In genomic region chr2:125356068-125356467, GRCm38 (mm10) we compare ENCODE assay signal across 17 mouse cellular contexts.
DNase-seq lines count a peak whose midpoint lies in the region; ATAC-seq and TF ChIP-seq lines count a peak whose summit lies in the region.
"Had no signal": no experiment of that assay in that cellular context is flagged by ENCODE, and none has a peak within 500 bp of the region (broad histone marks: within the 10 kb centered on the region; RNA-seq: fewer than 3 reads in every experiment).

No protein-coding gene starts in this region.

- intact Hi-C loops in heart, adult 2 months (cut with DNase I): loop anchor here (5.0 kb wide), 1 partner anchor 151 kb away; the partner anchor contains the start of genes Fbn1 and Gm9913

- ATAC-seq in lung, embryonic 14.5 days (ENCODE audit: insufficient read depth): peak; percentile 68
- peak; percentile 44; the same call in 1 of the 2 replicates for ATAC-seq in embryonic facial prominence, embryonic 14.5 days (ENCODE audit: low read depth)
- ATAC-seq in stomach, embryonic 15.5 days (ENCODE audit: insufficient read depth, low FRiP score, low read depth): no peak
- ATAC-seq: forebrain, embryonic 13.5 days; liver, postnatal 0 days; midbrain, embryonic 13.5 days had no signal

- no peak for TF ChIP-seq CTCF in heart, adult 2 months (IDR thresholded peaks at IDR 0.05)
- no peak for TF ChIP-seq CTCF in lung, embryonic 14.5 days (IDR thresholded peaks at IDR 0.05; ENCODE audit: low read depth)

- peak overlapping the region; percentile 60 for H3K27ac ChIP-seq in heart, adult 2 months
- peak overlapping the region; percentile 47; the same call in 1 of the 2 replicates for H3K27ac ChIP-seq in lung, embryonic 14.5 days (ENCODE audit: low read depth)
- H3K27ac ChIP-seq in embryonic facial prominence, embryonic 14.5 days (replicated peaks; ENCODE audit: low read depth, low read length): no peak overlapping the region
- peak overlapping the region; percentile 68 for H3K27ac ChIP-seq in stomach, embryonic 15.5 days
- H3K27ac ChIP-seq: embryonic facial prominence, embryonic 12.5 days; forebrain, embryonic 13.5 days; hindbrain, embryonic 12.5 days; limb, embryonic 13.5 days; midbrain, embryonic 13.5 days had no signal

- no peaks in the 10 kb centered on the region for H3K27me3 ChIP-seq in heart, adult 2 months (ENCODE audit: control insufficient read depth, insufficient read depth, low read length)
- H3K27me3 ChIP-seq in lung, embryonic 14.5 days (ENCODE audit: insufficient read depth, low read length): no peaks in the 10 kb centered on the region
- no peaks in the 10 kb centered on the region for H3K27me3 ChIP-seq in embryonic facial prominence, embryonic 14.5 days (replicated peaks; ENCODE audit: control insufficient read depth, insufficient read depth, low read length)
- no peaks in the 10 kb centered on the region for H3K27me3 ChIP-seq in stomach, embryonic 15.5 days (replicated peaks)
- H3K27me3 ChIP-seq: embryonic facial prominence, embryonic 12.5 days; forebrain, embryonic 13.5 days; hindbrain, embryonic 12.5 days; limb, embryonic 13.5 days; midbrain, embryonic 13.5 days had no signal

- H3K9ac ChIP-seq in heart, adult 2 months (ENCODE audit: low read depth, low read length): no peak overlapping the region
- H3K9ac ChIP-seq in lung, embryonic 14.5 days: no peak overlapping the region
- H3K9ac ChIP-seq in embryonic facial prominence, embryonic 14.5 days (ENCODE audit: low read depth, low read length): no peak overlapping the region
- H3K9ac ChIP-seq in stomach, embryonic 15.5 days: no peak overlapping the region
- H3K9ac ChIP-seq: embryonic facial prominence, embryonic 12.5 days; forebrain, embryonic 13.5 days; hindbrain, embryonic 12.5 days; limb, embryonic 13.5 days; liver, postnatal 0 days; midbrain, embryonic 13.5 days had no signal

- H3K36me3 ChIP-seq in heart, adult 2 months (ENCODE audit: control insufficient read depth, insufficient read depth, low read length): peaks cover 16% of the 10 kb centered on the region
- H3K36me3 ChIP-seq in lung, embryonic 14.5 days (ENCODE audit: insufficient read depth): peaks cover 38% of the 10 kb centered on the region
- peaks cover 58% of the 10 kb centered on the region for H3K36me3 ChIP-seq in embryonic facial prominence, embryonic 14.5 days (ENCODE audit: control insufficient read depth, insufficient read depth, low read length)
- H3K36me3 ChIP-seq in stomach, embryonic 15.5 days: 0 out of 2 replicates have a peak, but pooled peaks cover 2% of the 10 kb centered on the region

- no peak overlapping the region for H3K4me3 ChIP-seq in heart, adult 2 months
- H3K4me3 ChIP-seq in lung, embryonic 14.5 days (ENCODE audit: low read depth, low read length): no peak overlapping the region
- H3K4me3 ChIP-seq in embryonic facial prominence, embryonic 14.5 days (ENCODE audit: low read depth, low read length): no peak overlapping the region
- H3K4me3 ChIP-seq in stomach, embryonic 15.5 days (replicated peaks): no peak overlapping the region
- H3K4me3 ChIP-seq: embryonic facial prominence, embryonic 12.5 days; forebrain, embryonic 13.5 days; hindbrain, embryonic 12.5 days; limb, embryonic 13.5 days; midbrain, embryonic 13.5 days had no signal

- no peak for TF ChIP-seq EP300 in heart, adult 2 months (IDR thresholded peaks at IDR 0.05; ENCODE audit: insufficient read depth, low read depth, low read length)

- no peaks in the 10 kb centered on the region for H3K79me2 ChIP-seq in heart, adult 2 months (replicated peaks; ENCODE audit: control insufficient read depth, insufficient read depth, low read length)

- DNase-seq in heart, adult 2 months: no peak
- DNase-seq in heart, adult 8-10 months (ENCODE audit: low spot score): no peak
- no peak for DNase-seq in lung, embryonic 14.5 days
- DNase-seq in lung, postnatal 25 days (ENCODE audit: low spot score): no peak
- DNase-seq in embryonic facial prominence, embryonic 14.5 days (ENCODE audit: low spot score): no peak
- DNase-seq in cerebellum, adult 8-10 months: no peak
- DNase-seq: adrenal gland, postnatal 25 days; cerebellum, postnatal 25 days; kidney, adult 2 months; layer of hippocampus, postnatal 36 days; liver, postnatal 0 days had no signal

- 61% methylated on average over 5 of the region's 5 CpGs for WGBS in heart, adult 2 months
- 58% methylated on average over 5 of the region's 5 CpGs for WGBS in lung, embryonic 14.5 days
- 80% methylated on average over 5 of the region's 5 CpGs for WGBS in embryonic facial prominence, embryonic 14.5 days
- WGBS in stomach, embryonic 15.5 days: 69% methylated on average over 5 of the region's 5 CpGs

- no peak overlapping the region for H3K4me2 ChIP-seq in lung, embryonic 14.5 days
- H3K4me2 ChIP-seq in embryonic facial prominence, embryonic 14.5 days (ENCODE audit: low read depth, low read length): no peak overlapping the region
- H3K4me2 ChIP-seq in stomach, embryonic 15.5 days: no peak overlapping the region
- H3K4me2 ChIP-seq: embryonic facial prominence, embryonic 12.5 days; forebrain, embryonic 13.5 days; hindbrain, embryonic 12.5 days; limb, embryonic 13.5 days; midbrain, embryonic 13.5 days had no signal

- no peaks in the 10 kb centered on the region for H3K9me3 ChIP-seq in lung, embryonic 14.5 days (ENCODE audit: low read depth, low read length)
- H3K9me3 ChIP-seq in embryonic facial prominence, embryonic 14.5 days (ENCODE audit: control insufficient read depth, low read length): no peaks in the 10 kb centered on the region
- no peaks in the 10 kb centered on the region for H3K9me3 ChIP-seq in stomach, embryonic 15.5 days
- H3K9me3 ChIP-seq: embryonic facial prominence, embryonic 12.5 days; forebrain, embryonic 13.5 days; hindbrain, embryonic 12.5 days; limb, embryonic 13.5 days; midbrain, embryonic 13.5 days had no signal

- H3K4me1 ChIP-seq in heart, adult 2 months (ENCODE audit: control insufficient read depth, insufficient read depth, low read length): peaks cover 11% of the 10 kb centered on the region
- peaks cover 9% of the 10 kb centered on the region for H3K4me1 ChIP-seq in lung, embryonic 14.5 days (ENCODE audit: insufficient read depth)
- 0 out of 2 replicates have a peak, but pooled peaks cover 5% of the 10 kb centered on the region for H3K4me1 ChIP-seq in embryonic facial prominence, embryonic 14.5 days (ENCODE audit: control insufficient read depth, insufficient read depth, low read length)
- peaks cover 4% of the 10 kb centered on the region; the same call in 1 of the 2 replicates for H3K4me1 ChIP-seq in stomach, embryonic 15.5 days
- H3K4me1 ChIP-seq: embryonic facial prominence, embryonic 12.5 days; hindbrain, embryonic 12.5 days; midbrain, embryonic 13.5 days had no signal

- no peak for TF ChIP-seq POLR2A in heart, adult 2 months (IDR thresholded peaks at IDR 0.05; ENCODE audit: insufficient read depth, low read depth, low read length)
